Mouse (Mus musculus) small intestine, adult 2 months (tissue): ENCODE results near the gene Manba.

Experiments used
- CTCF ChIP-seq: fragments of 200-500 bp; IDR thresholded peaks from 2 replicates; pipeline ENCODE4 v1.5.1; 2012; ENCODE audit warnings: low read depth, mild to moderate bottlenecking, control low read depth, inconsistent platforms, low read length, moderate library complexity, mixed read lengths; ENCODE audit not compliant: insufficient replicate concordance, insufficient read length; ENCODE audit errors: extremely low read depth
- POLR2A ChIP-seq: fragments of 200-500 bp; IDR thresholded peaks from 2 replicates; pipeline ENCODE4 v1.6.1; 2012; ENCODE audit warnings: low read depth, mild to moderate bottlenecking, control low read depth, inconsistent platforms, low read length, moderate library complexity

GRCm38 (mm10) chr3:135469146-135469545 lies 16.3 kb upstream of the Manba start:
- TF ChIP-seq CTCF = no peak
- TF ChIP-seq POLR2A = no peak
